Mouse (Mus musculus): ENCODE measurements around the gene Pakap. TPM values are rescaled to one million over a fixed set of nuclear protein-coding genes. Genes with fewer than 3 reads are reported as not detected.

Gene Pakap
- total RNA-seq, 2 experiments from 2014 or later = 19.1 to 19.2 TPM

DNA sequence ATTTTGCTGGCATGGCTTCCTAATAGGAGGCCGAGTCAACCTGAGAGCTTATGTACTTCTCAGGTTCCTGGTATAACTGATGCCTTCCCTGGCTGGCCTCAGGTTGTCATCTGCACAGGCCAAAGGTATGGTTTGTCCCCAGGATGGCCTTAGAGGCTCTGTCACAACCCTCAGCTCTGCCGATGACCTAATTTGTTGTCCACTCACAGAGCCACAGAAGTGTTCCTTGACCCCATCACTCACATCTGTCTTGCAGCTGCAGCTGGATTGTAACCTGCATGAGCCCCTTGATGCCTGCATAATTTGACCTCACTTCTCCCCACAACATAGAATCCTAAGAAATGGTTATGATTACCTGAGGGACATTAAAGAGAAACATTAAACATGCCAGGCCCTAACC is 56.8 kb downstream of the Pakap start:
- DNase-seq (ENCODE audit: low spot score in 2 of 2) = no peak

DNA sequence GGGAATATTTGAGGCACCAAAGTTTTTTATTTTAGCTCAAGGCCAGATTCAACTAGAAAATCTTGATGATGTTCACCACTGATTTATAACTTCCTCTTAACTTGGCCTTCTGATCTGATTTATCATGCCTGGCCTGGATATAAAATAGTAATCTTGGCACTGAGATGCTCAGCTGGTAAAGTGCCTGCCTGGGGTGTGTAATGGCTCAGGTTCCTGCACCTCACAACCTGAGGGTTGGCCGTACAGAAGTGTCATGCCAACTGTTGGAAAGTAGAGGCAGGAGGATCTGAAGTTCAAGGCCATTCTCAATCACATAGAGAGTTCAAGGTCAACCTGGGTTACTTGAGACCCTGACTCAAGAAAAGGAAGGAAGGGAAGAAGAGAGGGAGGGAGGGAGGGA is 57.3 kb downstream of the Pakap start:
- DNase-seq (ENCODE audit: low spot score in 2 of 2) = no peak

DNA sequence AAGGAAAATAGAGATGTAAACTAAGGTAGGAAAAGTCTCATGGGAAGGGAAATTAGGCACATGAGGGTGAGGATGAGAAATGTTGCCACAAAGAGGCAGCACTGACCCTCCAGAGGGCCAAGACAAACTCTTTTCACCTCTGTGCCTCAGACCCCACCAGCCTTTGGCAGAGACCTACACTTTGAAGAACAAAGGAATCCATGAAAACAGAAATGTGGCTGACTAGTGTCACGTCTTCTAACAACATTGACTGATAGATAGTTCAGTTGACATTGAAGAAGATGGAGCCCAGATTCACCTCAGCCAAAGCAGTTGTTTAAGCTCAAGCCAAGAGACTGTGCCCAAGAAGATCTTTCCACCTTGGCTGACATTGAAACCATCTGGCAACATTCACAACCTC is 57.8 kb downstream of the Pakap start:
- no peak for DNase-seq (ENCODE audit: low spot score in 2 of 2)

DNA sequence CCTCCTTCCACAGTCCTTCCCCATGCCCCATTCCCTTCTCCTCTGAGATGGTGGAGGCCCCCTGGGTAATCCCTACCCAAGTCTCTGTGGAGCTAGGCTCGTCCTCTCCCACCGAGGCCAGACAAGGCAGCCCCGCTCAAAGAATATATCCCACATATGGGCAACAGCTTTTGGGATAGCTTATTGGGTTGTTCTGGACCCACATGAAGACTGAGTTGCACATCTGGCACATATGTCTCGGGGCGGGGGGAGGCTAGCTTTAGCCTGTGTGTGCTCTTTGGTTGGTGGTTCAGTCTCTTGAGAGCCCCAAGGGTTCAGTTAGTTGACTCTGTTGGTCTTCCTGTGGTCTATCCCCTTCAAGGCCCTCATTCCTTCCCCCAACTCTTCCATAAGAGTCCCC is 58.9 kb downstream of the Pakap start:
- DNase-seq (ENCODE audit: low spot score in 2 of 2) = no peak

DNA sequence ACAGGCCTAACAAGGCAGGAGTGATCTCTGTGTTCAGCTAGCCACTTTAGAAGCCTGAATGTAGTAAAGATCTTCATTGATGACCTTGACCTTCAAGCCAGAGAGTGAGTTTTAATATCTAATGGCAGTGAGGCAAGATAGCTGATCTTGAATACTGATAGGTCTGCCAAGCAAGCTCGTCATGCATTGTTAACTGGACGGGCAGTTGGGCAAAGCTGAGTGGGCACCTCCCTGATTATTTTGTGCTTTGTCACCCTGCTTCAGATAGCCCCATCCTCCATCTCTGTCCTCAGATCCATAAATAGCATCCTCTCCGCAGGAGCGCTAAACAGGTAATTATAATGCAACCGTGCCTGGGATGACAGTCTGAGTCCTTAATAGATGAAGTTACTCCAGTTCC is 64.4 kb downstream of the Pakap start:
- DNase-seq (ENCODE audit: low spot score in 2 of 2) = no peak

DNA sequence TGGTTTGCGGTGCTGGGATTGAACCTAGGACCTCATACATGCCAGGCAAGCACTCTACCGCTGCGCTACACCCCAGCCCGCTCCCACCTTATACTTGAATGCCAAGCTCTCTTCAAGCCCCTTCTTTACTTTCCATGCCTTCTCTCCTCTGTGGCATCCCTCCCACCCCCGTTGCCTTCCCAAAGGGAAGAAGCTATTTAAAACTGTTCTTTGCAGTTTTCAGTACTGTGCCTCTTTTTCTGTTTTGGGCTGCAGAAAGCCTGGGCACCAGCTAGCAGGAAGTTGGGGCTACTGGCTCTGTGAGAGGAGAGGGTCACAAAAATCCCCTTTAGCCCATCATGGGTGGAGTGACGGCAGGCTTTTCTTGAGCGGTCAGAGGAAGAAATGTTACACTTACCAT is 65.1 kb downstream of the Pakap start:
- no peak for DNase-seq (ENCODE audit: low spot score in 2 of 2)

DNA sequence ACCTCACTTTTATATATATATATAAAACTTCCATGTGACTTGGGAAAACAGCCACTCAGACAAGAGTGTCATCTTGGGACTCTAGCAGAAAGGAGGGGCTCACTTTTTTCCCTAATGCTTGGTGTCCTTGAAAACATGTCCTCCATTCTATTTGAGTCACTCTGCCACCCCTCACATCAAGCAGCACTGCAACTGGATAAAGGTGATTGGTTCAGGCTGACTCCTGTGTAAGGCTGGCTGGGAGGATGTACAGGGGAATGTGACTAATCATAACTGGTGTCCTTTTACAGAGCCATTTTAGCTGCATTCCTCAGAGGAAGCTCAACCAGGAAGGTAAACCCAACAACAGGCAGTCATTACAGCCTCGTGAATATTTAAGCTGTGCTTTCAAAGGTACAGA is 67.0 kb downstream of the Pakap start:
- no peak for DNase-seq (ENCODE audit: low spot score in 2 of 2)

DNA sequence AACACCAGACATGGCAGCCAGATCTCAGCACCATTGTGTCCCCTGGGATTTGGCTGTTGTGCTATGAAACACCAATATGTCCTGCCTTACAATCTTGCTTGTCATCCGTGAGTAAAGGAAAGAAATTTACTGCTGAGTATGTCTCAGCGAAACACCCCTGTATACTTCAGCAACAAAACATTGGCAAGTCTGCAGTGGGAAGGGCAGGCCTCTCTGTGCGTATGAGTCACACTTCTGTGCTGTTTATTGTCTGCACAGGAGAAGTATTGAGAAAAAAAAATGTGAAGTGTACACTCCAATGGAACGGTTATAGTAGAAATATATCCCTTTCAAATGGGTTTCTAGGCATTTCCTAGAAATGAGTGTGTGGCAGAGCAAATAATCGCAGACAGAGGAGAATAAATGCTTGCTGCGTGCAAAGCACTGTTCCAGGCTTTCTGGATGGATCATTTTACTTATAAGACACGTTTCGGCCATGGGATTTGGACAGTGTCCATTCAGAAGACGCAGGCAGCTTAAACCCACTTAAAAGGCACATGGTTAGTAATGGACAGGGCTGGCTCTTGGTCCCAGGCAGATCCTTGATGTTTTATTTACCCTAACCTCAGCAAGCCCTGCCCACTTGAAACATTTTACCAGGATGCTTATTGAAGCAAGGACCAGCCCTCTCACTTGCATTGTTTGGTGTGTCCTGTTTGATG is 69.0 kb downstream of the Pakap start:
- no peak for DNase-seq (ENCODE audit: low spot score in 2 of 2)

DNA sequence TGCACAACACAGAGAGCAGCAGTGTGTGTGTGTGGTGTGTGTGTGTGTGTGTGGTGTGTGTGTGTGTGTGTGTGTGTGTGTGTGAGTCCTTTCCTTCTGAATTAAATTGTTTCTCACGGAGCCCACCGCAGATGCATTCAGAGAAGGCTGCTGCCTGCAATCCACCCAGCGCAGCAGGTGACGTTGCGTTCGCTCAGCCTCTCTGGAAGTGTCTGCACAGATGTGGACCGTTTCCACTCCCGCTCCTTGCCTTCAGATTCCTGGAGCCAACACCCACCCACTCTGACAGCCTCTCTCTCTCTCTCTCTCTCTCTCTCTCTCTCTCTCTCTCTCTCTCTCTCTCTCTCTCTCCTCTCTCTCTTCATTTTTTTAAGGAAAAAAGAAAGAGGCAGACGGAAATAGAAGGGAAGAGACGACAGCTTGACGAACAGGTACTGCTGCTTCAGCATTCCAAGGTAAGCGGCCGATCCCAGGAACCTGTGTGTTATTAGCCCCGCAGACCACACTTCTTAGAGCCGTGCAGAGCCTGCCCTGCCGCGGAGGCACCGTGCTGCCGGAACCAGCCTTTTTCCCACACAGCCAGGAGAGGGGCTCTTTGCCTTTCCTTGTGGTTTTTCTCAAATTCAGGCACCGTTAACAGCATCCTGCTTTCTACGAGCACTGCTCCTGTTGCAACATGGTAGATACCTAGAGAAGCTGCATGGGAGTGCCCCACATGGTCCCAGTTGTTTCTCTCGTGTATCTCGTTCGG is 69.8 kb downstream of the Pakap start:
- DNase-seq (ENCODE audit: low spot score in 2 of 2) = no peak

DNA sequence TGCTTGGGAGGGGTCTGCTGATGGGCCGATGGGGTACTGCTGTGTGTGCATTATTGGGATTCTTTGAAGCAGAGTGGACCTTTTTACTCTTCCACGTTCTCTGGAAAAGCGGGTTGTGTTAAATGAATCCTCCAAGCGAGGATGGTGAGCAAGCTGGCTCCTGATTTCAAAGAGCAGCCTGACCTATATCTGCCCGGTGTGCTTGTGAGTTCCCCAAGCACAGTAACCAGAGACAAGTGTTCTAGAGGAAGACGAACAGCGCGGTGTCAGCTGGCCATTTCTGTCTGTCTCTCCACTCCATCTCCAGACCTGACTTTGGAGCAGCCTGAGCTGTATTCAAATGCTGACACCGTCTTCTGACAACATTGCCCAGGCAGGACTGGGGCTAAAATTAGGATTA is 71.0 kb downstream of the Pakap start:
- no peak for DNase-seq (ENCODE audit: low spot score in 2 of 2)

DNA sequence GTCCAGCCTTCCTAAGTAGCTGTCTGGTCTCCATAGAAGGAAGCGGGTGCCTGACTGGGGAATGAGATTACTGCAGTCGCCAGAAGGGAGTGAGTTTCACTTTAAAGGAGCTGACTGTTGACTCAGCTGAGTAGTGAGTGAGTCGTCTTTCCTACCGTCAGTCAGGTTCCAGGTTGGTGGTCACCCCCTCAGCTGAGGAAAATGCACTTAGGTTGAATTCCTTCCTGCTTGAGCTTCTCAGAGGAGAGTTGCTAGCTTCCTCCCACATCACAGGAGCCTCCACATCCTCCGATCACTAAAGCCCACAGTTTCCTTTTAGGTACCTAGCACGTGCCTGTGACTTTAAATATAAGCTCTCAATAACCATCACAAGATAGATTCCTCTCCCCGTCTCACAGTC is 72.2 kb downstream of the Pakap start:
- no peak for DNase-seq (ENCODE audit: low spot score in 2 of 2)

DNA sequence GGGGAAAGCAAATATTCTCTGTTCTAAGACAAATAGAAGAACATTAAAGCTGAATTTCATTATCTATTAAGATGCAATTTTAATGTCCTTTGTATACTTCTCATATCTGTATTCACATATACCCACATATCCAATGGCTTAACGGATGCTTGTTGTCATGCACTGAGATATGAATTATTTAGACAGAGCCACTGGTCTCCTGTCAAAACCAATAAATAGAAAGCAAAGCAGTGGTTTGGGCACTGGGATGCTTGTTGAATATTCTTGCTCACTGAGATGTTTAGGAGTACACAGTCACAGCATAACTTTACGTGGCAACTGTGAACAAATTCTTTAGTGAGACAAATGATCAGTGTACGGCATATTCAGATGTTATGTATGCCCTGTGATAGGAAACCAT is 73.0 kb downstream of the Pakap start:
- no peak for DNase-seq (ENCODE audit: low spot score in 2 of 2)

DNA sequence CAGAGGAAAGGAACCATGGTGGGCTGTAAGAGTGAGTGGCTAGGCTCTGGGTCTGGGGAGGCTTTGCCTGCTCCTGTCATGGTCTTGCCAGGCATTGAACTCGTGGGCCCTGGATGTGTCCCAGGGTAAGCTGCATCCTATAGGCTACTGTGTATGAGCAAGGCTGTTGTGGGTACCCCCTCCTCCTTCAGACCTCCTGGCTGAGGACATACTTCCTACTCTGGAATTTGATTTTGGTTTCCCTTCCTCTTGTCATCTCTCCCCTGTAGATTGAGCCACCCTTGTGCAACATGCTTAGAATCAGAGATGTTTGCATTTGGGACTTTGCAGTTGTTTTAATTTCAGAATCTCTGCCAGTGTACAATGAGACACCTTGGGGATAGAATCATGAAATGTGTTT is 83.0 kb downstream of the Pakap start:
- DNase-seq (ENCODE audit: low spot score in 2 of 2) = no peak

DNA sequence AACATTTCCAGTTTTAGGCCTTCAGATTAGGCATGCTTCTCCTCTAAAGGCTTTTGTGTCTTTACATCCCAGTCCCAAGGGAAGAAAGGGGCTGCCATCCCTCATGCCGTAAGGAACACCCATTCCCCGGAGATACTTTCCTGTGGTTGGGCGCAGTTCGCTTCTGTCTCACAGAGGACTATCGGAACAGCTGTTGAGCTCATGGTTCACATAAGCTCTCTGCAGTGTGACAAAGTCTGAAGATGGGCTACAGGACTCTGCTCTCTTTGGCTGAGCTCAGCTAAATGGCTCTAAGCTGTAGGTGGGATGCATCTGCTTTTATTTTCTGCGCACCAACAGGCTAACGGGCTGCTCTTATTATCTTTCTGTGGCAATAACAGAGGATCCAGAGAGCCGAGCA is 83.6 kb downstream of the Pakap start:
- DNase-seq (ENCODE audit: low spot score in 2 of 2) = no peak

DNA sequence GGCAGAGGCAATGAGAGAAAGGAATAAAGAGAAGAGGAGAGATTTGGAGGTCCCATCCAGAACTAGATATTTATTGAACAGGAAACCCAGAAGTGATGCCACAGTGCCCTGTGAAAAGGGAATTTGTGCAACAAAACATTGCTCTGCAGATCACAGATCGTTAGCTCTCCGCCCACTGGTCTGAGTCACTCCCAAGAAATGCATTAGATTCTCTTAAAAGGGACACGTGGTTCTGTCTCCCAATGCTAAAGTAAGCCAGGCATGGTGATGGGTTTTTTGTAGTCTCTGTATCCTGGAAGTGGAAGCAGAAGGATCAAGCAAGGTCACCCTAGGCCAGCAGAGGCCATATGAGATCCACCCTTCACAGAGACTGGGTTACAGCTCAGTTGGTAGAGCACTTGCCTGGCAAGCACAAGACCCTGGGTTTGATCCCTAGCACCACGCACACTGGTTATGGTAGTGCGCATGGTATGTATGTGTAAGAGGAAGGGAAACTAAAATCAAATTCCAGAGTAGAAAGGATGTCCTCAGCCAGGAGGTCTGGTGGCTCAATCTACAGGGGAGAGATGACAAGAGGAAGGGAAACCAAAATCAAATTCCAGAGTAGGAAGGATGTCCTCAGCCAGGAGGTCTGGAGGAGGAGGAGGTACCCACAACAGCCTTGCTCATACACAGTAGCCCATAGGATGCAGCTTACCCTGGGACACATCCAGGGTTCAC is 84.4 kb downstream of the Pakap start:
- no peak for DNase-seq (ENCODE audit: low spot score in 2 of 2)

DNA sequence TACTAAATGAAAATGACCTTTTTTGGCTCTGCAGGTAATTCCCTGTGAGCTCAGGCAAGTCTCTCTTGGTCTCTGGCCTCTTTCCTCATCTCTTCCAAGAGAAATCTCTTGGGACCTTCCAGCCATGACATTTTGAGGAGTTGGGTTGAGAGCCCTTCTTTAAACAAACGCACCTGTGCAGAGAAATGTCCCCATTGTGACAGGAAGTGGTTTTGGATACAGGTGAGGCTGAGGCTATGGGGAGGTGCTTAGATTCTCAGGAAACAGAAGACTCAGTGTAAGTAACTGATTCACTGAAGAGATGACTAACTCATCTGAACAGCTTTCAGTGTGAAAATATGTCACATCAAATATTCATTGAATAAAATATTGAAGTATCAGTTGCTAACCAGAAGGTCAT is 88.0 kb downstream of the Pakap start:
- no peak for DNase-seq (ENCODE audit: low spot score in 2 of 2)

DNA sequence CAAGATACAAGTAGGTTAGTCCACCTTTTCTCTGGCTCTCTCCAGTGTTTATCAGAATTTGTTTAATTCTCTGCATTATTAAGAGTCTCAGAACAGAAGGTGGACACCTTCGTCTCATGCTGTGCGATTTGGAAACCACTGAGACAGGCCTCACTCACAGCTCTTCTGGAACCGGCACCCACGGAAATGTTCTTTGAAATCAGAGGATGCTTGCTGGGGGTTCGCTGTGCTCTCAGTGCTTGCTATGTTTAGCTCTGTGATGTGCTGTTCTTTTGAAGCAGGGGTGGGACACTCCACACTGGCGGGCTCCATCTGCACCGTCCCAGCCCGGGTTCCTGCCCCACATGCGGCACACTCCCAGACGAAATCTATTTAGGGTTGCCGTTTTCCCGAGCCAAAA is 88.4 kb downstream of the Pakap start:
- DNase-seq (ENCODE audit: low spot score in 2 of 2) = no peak

DNA sequence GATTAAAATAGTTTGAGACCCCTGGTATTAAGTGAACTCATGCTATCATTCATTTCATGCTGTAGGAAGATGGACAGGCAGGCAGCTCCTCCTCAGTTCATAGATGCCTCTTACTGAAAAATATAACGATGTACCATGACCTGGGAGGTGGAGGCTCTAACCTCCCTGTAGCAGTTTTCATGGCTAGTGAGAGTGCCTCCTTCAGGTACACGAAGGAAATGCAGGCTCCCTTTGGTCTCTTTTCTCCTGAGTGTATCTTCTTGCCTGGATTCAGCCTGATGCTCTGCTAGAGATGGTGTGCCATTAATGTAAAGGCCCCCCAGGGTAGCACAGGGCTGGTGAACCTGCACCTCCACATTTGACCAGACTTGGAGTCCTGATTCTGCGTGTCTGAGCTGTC is 88.9 kb downstream of the Pakap start:
- DNase-seq (ENCODE audit: low spot score in 2 of 2) = no peak

DNA sequence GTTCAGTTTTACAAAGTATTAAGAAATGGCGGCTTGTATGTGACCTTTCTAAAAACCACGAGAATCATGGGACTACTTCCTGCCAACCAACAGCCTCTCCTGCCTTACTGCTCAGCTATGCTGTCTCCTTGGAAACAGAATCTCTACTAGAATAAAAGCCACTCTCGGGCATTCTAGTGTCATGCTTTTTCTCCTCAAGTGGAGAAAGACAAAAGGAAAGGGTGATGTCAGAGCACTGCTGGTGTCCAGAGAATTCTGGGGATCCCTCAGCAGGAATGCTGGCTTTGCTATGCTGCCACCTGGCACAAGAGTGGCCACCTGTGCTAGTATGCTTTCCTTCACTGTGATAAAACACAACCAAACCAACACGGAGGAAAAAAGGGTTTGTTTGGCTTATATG is 92.5 kb downstream of the Pakap start:
- no peak for DNase-seq (ENCODE audit: low spot score in 2 of 2)

DNA sequence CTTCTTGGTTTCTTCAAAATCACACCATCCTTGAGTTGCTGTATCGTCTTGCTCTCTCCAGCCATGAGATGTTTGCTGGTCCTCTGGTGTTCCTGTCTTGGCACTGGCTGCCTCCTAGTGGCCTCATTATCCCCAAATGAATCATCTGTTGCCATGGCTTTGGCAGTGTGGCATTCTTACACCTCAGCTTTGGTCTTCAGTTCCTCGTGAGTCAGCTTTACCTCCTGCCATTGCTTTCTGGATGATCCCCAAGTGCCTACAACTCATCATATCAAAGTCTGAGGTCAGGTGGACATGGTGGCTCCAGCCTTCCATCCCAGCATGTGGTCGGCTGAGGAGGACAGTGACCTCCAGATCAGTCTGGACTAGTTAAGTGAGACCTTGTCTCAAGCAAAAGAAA is 98.1 kb downstream of the Pakap start:
- no peak for DNase-seq (ENCODE audit: low spot score in 2 of 2)

DNA sequence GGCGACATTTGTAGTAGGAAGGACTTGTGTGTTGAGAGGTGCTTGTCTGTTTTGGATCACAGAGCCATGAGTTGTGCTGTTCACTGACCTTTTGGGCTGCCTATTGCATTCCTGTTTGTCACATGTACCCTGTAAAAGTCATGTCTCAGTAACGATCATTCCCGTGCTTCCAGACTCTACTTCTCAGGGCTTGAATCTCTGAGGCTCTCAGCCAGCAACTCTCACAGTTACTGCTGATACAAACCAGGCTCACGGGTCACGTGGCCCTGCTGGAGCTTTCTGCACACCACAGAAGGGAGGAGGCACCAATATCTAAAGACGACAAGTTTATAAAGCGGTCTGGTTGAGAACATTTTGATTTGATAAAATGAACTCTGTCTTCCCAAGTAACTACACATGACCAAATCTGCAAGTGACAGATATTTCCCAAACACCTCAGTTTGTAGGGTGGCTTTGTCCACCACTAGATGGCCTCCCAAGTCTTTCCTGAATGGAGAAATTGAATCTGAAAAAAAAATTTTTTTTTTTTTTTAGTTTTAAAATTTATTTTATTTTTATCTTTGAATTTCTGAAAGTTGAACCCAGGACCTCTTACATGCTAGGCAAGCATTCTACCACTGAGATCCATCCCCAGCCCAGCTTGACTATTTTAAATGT is 103.0 kb downstream of the Pakap start:
- DNase-seq (ENCODE audit: low spot score in 2 of 2) = no peak

DNA sequence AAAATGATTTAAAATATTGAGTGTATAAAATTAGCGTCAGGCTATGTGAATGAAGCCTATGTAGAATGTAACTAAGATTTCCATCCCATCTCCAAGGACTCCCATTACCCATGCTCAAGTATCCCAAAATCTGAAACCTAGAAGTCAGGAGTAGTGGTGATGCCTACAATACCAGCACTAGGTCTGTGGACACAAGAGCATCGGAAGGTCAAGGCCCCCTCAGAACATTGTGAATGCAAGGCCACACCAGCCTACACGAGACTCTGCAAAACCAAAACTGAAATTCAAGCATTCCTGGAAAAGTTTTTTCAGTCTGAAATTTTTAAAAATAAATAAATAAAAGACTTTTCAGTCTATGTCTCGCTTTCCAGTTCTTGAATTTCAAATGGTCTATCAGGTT is 104.6 kb downstream of the Pakap start:
- no peak for DNase-seq (ENCODE audit: low spot score in 2 of 2)
